Mouse (Mus musculus) hindbrain, embryonic 10.5 days (tissue): ENCODE measurements at regions not wholly inside any gene's neighbourhood (a gene's known extent, or its start where the extent isn't known, plus 50 kb on each side); places are given as distances from the start of the nearest gene placed in this dataset.

ENCODE experiments used
- DNase-seq: peaks from one replicate; pipeline ENCODE4 v3.0.0-alpha.2; 2017; ENCODE audit warnings: low spot score
- H3K27ac ChIP-seq: fragments of 300-500 bp; sonication (generic); 2 replicates; pipeline ENCODE4 v1.5.1; 2016; ENCODE audit warnings: mild to moderate bottlenecking, moderate library complexity
- H3K27me3 ChIP-seq: fragments of 300-500 bp; sonication (generic); 2 replicates; pipeline ENCODE4 v1.6.1; 2016; ENCODE audit warnings: mild to moderate bottlenecking; ENCODE audit not compliant: poor library complexity, insufficient read depth, severe bottlenecking
- H3K36me3 ChIP-seq: fragments of 300-500 bp; sonication (generic); 2 replicates; pipeline ENCODE4 v1.6.1; 2016; ENCODE audit warnings: mild to moderate bottlenecking, moderate library complexity
- H3K4me1 ChIP-seq: fragments of 300-500 bp; sonication (generic); replicated peaks from 2 replicates; pipeline ENCODE4 v1.6.1; 2016; ENCODE audit warnings: mild to moderate bottlenecking
- H3K4me3 ChIP-seq: fragments of 300-500 bp; sonication (generic); 2 replicates; pipeline ENCODE4 v1.5.1; 2016; ENCODE audit warnings: mild to moderate bottlenecking, moderate library complexity
- H3K9me3 ChIP-seq: fragments of 300-500 bp; sonication (generic); 2 replicates; pipeline ENCODE4 v1.6.1; 2016; ENCODE audit warnings: mild to moderate bottlenecking, moderate library complexity
- WGBS: fragments of 180-500 bp; shearing (Covaris S2); methylation state at CpG from one replicate; pipeline ENCODE4 v1.1.7; 2016; 5-methylcytosine and 5-hydroxymethylcytosine counted together

DNA sequence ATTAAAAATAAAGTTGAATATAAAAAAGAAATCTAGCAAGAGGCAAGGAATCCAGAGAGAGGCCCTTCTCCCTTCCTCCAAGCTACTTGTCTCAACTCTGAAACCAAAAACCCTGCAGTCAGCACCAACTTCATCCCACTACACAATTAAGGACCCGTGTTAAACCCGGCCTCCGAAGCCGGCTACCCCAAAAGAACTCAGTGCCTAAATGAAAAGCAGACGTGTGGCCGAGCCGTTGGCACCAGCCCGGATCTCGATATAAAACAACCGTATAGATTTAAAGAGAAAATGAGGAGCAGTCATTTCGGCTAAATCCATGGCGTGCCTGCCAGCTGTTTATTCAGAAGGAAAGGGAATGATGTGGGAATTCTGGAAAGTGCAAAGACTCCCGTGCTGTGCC, 384.7 kb upstream of the Dynlrb2 start:
- no peaks in the 10 kb centered on the region for H3K36me3 ChIP-seq
- H3K4me3 ChIP-seq: no peak overlapping the region
- DNase-seq: no peak
- peaks cover 13% of the 10 kb centered on the region for H3K4me1 ChIP-seq
- H3K27ac ChIP-seq: no peak overlapping the region
- no peaks in the 10 kb centered on the region for H3K9me3 ChIP-seq
- H3K27me3 ChIP-seq: no peaks in the 10 kb centered on the region
- WGBS: 70% methylated on average over 13 of the region's 13 CpGs

DNA sequence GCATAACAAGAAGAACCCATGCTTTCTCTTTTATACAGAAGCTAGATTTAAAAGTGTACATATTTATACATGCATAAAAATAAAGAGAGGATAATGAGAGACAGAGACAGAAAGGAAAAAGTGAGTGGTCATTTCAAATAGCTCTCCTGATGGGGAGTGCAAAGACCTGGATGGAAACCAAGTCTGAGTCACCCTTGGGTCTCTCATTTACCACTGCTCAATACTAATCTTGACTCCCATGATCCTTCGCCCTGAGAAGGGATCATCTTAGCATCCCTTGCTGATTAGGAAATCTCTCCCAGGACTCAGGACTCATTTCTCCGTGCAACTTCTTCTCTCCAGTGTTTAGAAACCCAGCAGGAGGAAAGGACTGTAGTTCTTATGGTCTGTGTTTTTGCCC, 386.9 kb upstream of the Dynlrb2 start:
- H3K27ac ChIP-seq: no peak overlapping the region
- H3K4me1 ChIP-seq: peaks cover 13% of the 10 kb centered on the region
- no peaks in the 10 kb centered on the region for H3K36me3 ChIP-seq
- DNase-seq: no peak
- H3K9me3 ChIP-seq: no peaks in the 10 kb centered on the region
- no peak overlapping the region for H3K4me3 ChIP-seq
- WGBS: 84% methylated on average over 2 of the region's 2 CpGs
- H3K27me3 ChIP-seq: peaks cover 6% of the 10 kb centered on the region

- 35% methylated on average over 7 of the region's 7 CpGs for WGBS
- DNase-seq: no peak
- Histone ChIP-seq H3K9me3 (no peaks in the 10 kb centered on the region), H3K36me3 (no peaks in the 10 kb centered on the region), H3K4me1 (peaks cover 13% of the 10 kb centered on the region), H3K4me3 (no peak overlapping the region), H3K27me3 (peaks cover 6% of the 10 kb centered on the region), H3K27ac (no peak overlapping the region)
These were observed 388.1 kb upstream of the Dynlrb2 start for GRCm38 (mm10) chr8:116116625-116117024.

GRCm38 (mm10) chr8:116115811-116116372, 388.9 kb upstream of the Dynlrb2 start:
- Histone ChIP-seq H3K27me3 (peaks cover 6% of the 10 kb centered on the region), H3K36me3 (no peaks in the 10 kb centered on the region), H3K4me3 (no peak overlapping the region), H3K4me1 (peaks cover 13% of the 10 kb centered on the region), H3K9me3 (no peaks in the 10 kb centered on the region), H3K27ac (no peak overlapping the region)
- WGBS: 67% methylated on average over 18 of the region's 18 CpGs
- peak; percentile 18 for DNase-seq

- H3K9me3 ChIP-seq: no peaks in the 10 kb centered on the region
- DNase-seq: no peak
These were observed 389.8 kb upstream of the Dynlrb2 start for GRCm38 (mm10) chr8:116114978-116115377.

DNA sequence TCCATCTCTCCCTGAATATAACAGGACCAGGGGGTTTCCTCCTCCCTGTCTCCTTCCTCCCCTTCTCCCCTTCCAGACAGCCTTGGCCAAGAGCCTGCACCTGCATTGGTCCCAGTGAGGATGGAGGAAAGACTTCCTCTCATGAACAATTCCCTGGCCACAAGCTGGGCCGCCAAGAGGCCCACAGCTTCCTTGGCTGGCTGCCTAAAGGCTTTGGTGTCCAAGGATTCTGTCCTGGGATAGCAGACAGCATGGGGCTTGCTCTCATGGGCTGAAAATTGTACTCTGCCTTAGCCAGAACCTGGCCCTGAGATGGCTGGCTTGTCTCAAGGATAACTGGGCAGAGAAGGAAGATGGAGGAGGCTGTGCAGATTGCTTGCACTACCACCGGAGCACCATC, 390.3 kb upstream of the Dynlrb2 start:
- H3K27me3 ChIP-seq: peaks cover 6% of the 10 kb centered on the region
- no peak overlapping the region for H3K4me3 ChIP-seq
- no peak for DNase-seq
- no peaks in the 10 kb centered on the region for H3K36me3 ChIP-seq
- no peaks in the 10 kb centered on the region for H3K9me3 ChIP-seq
- H3K4me1 ChIP-seq: peaks cover 13% of the 10 kb centered on the region
- H3K27ac ChIP-seq: no peak overlapping the region
- 91% methylated on average over 2 of the region's 2 CpGs for WGBS

More at GRCm38 (mm10) chr8:116114978-116115377, 389.8 kb upstream of the Dynlrb2 start:
- H3K27ac ChIP-seq: no peak overlapping the region
- H3K4me3 ChIP-seq: no peak overlapping the region
- H3K36me3 ChIP-seq: no peaks in the 10 kb centered on the region
- H3K4me1 ChIP-seq: peaks cover 13% of the 10 kb centered on the region
- WGBS: 86% methylated on average over 2 of the region's 2 CpGs
- peaks cover 6% of the 10 kb centered on the region for H3K27me3 ChIP-seq

- Histone ChIP-seq H3K36me3 (no peaks in the 10 kb centered on the region), H3K4me1 (peaks cover 4% of the 10 kb centered on the region), H3K27me3 (peaks cover 6% of the 10 kb centered on the region), H3K4me3 (no peak overlapping the region), H3K9me3 (no peaks in the 10 kb centered on the region), H3K27ac (no peak overlapping the region)
- WGBS: 70% methylated on average over 12 of the region's 12 CpGs
- no peak for DNase-seq
These were observed 393.6 kb upstream of the Dynlrb2 start for GRCm38 (mm10) chr8:116111168-116111567.

- H3K4me3 ChIP-seq: no peak overlapping the region
- H3K27me3 ChIP-seq: no peaks in the 10 kb centered on the region
- no peaks in the 10 kb centered on the region for H3K9me3 ChIP-seq
- H3K27ac ChIP-seq: no peak overlapping the region
- WGBS: 72% methylated on average over 3 of the region's 3 CpGs
- no peaks in the 10 kb centered on the region for H3K4me1 ChIP-seq
- DNase-seq: no peak
- no peaks in the 10 kb centered on the region for H3K36me3 ChIP-seq
These were observed 389.1 kb upstream of the Maf start for GRCm38 (mm10) chr8:116096666-116097065.

DNA sequence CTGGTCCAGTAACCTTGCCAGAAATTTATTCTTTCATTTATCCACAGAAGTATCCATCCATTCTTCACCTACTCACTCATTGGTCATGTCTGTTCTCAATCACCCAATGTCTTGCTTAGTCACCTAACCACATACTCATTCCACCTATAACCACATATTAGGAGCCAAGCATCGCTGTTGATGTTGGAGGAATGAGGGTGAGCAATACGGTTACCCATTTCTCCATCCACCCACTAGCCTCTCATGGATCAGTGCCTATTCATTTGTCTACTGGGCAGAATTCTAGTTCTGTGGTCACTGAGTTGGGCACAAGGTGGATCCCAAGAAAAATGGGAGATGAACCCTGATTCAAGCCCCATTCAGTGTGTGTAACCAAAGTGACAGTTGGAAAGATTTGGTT, 375.6 kb upstream of the Maf start:
- Histone ChIP-seq H3K36me3 (no peaks in the 10 kb centered on the region), H3K27ac (no peak overlapping the region), H3K4me3 (no peak overlapping the region), H3K27me3 (no peaks in the 10 kb centered on the region), H3K9me3 (no peaks in the 10 kb centered on the region), H3K4me1 (no peaks in the 10 kb centered on the region)
- no peak for DNase-seq
- WGBS: 98% methylated on average over 2 of the region's 2 CpGs

DNA sequence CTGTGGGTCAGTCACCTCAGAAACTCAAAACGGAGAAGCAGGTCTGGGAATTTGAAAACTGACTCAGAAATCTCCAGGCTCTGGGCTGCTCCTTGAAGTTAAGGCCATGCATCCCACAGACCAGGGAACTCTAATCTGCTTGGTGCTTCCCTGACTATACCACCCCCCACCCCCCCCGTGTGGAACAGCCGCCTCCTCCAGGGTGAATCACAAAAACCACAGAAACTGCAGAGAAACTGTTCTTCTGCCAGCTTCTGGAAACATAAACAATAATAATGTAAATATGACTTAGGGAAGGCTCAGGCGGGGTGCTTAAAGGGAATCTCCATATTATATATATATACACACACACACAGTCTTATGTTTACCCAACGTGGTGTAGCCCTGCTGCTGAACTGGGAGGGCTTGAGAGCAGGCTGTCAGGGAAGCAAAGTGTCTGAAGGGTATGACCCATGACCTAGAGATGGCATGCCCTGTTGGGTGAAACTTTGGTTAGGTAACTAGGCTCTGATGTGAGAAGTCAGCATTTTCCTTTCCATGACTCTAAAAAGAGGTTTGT, 371.3 kb upstream of the Maf start:
- no peaks in the 10 kb centered on the region for H3K27me3 ChIP-seq
- no peaks in the 10 kb centered on the region for H3K36me3 ChIP-seq
- H3K4me3 ChIP-seq: no peak overlapping the region
- H3K4me1 ChIP-seq: no peaks in the 10 kb centered on the region
- H3K9me3 ChIP-seq: no peaks in the 10 kb centered on the region
- H3K27ac ChIP-seq: no peak overlapping the region
- WGBS: 74% methylated on average over 5 of the region's 5 CpGs
- no peak for DNase-seq

- no peaks in the 10 kb centered on the region for H3K4me1 ChIP-seq
- no peaks in the 10 kb centered on the region for H3K36me3 ChIP-seq
- no peak overlapping the region for H3K4me3 ChIP-seq
- WGBS: 93% methylated on average over 7 of the region's 7 CpGs
- no peak overlapping the region for H3K27ac ChIP-seq
- H3K27me3 ChIP-seq: no peaks in the 10 kb centered on the region
- no peak for DNase-seq
- no peaks in the 10 kb centered on the region for H3K9me3 ChIP-seq
These were observed 363.9 kb upstream of the Maf start for GRCm38 (mm10) chr8:116071497-116071896.

DNA sequence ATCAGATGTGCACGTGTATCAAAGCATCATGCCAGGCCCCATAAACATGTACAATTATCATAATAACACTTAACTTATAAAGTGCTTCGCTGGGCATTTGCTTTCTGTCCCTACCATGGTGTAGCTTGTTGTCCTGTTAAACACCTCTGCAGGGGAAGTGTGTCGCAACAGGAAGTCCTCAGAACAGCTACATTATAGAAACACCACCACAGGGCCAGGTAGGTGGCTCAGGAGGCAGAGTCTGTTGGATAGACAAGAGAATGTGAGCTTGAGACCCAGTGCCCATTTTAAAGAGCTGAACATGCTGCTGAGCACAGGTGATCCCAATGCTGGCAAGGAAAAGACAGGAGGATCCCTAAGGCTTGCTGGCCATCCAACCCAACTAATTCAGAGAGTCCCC, 361.9 kb upstream of the Maf start:
- no peak for DNase-seq

GRCm38 (mm10) chr8:116067978-116068375, 360.4 kb upstream of the Maf start:
- H3K9me3 ChIP-seq: no peaks in the 10 kb centered on the region
- no peaks in the 10 kb centered on the region for H3K36me3 ChIP-seq
- no peak for DNase-seq
- no peaks in the 10 kb centered on the region for H3K4me1 ChIP-seq
- 94% methylated on average over 5 of the region's 5 CpGs for WGBS
- H3K27ac ChIP-seq: no peak overlapping the region
- H3K4me3 ChIP-seq: no peak overlapping the region
- H3K27me3 ChIP-seq: peaks cover 8% of the 10 kb centered on the region

More for the DNA sequence above, 361.9 kb upstream of the Maf start:
- Histone ChIP-seq H3K36me3 (no peaks in the 10 kb centered on the region), H3K27me3 (peaks cover 5% of the 10 kb centered on the region), H3K27ac (no peak overlapping the region), H3K9me3 (no peaks in the 10 kb centered on the region), H3K4me3 (no peak overlapping the region), H3K4me1 (no peaks in the 10 kb centered on the region)
- 88% methylated on average over 3 of the region's 3 CpGs for WGBS
